Mouse (Mus musculus): ENCODE results near the gene Cnga2. TPM values are rescaled to one million over a fixed set of nuclear protein-coding genes. Genes with fewer than 3 reads are reported as not detected.
"Not testable (repeated sequence)": the region's sequence is repeated elsewhere in the genome, so short reads cannot be mapped to it uniquely, and the experiment has no call there.

The Cnga2 gene
- polyA plus RNA-seq, 1 experiment from 2014 or later, result not detected

DNA sequence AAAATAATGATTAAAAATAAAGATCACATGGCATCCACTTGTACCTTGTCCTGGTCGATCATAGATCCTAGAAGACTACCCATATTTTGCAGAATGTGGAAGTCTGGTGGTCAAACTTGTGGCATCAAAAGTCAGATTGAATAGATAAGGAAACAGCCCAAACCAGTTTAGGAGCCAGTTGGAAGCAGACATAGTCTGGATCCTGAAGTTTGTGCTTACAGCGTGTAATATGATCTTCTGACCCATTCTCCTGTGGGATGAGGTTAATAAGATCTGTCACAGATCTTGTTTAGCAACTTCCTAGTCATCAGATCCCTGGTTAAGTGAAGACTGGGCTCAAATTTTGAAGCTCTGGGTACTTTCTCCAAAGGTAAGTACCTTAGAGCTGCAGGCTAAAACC lies 19.0 kb upstream of the Cnga2 start, which contains the start of gene Fate1:
Gene Fate1 (plus strand): TSS at position 301 of the 400 bp plus-strand sequence.
- Histone ChIP-seq H3K4me2 (ENCODE audit: low read depth, low read length, severe bottlenecking) (no peak within 1 kb of the TSS), H3K36me3 (ENCODE audit: control insufficient read depth, insufficient read depth, low read length) (no peaks in the 10 kb centered on the region), H3K4me1 (replicated peaks; ENCODE audit: control insufficient read depth, insufficient read depth, low read length) (no peaks in the 10 kb centered on the region), H3K27me3 (ENCODE audit: control insufficient read depth, insufficient read depth, low read length) (no peaks in the 10 kb centered on the region), H3K9ac (ENCODE audit: low read length) (no peak within 1 kb of the TSS), H3K4me3 (ENCODE audit: low read depth, low read length) (no peak within 1 kb of the TSS), H3K27ac (ENCODE audit: low read depth, low read length) (no peak within 1 kb of the TSS), H3K9me3 (ENCODE audit: control insufficient read depth, low read length) (no peaks in the 10 kb centered on the region)
- DNase-seq (ENCODE audit: low spot score) (no peak), ATAC-seq (replicated peaks; ENCODE audit: low FRiP score) (no peak)
- 79% methylated on average over 2 of the region's 2 CpGs for WGBS

DNA sequence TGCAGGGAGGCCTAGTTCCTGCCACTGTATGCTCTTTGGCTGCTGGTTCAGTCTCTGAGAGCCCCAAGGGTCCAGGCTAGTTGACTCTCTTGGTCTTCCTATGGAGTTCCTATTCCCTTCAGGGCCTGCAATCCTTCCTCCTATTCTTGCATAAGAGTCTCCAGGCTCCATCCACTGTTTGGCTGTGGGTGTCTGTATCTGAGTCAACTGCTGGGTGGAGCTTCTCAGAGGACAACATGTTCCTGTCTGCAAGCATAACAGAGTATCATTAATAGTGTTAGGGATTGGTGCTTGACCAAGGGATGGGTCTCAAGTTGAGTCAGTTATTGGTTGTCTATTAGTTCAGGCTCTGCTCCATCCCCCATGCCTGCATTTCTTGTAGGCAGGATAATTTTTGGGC lies 14.0 kb upstream of the Cnga2 start:
- not testable (repeated sequence) for ATAC-seq (replicated peaks; ENCODE audit: low FRiP score); H3K27ac ChIP-seq (ENCODE audit: low read depth, low read length); DNase-seq (ENCODE audit: low spot score); H3K4me2 ChIP-seq (ENCODE audit: low read depth, low read length, severe bottlenecking); H3K36me3 ChIP-seq (ENCODE audit: control insufficient read depth, insufficient read depth, low read length); H3K4me3 ChIP-seq (ENCODE audit: low read depth, low read length); H3K9me3 ChIP-seq (ENCODE audit: control insufficient read depth, low read length); H3K4me1 ChIP-seq (replicated peaks; ENCODE audit: control insufficient read depth, insufficient read depth, low read length); H3K9ac ChIP-seq (ENCODE audit: low read length); H3K27me3 ChIP-seq (ENCODE audit: control insufficient read depth, insufficient read depth, low read length)

DNA sequence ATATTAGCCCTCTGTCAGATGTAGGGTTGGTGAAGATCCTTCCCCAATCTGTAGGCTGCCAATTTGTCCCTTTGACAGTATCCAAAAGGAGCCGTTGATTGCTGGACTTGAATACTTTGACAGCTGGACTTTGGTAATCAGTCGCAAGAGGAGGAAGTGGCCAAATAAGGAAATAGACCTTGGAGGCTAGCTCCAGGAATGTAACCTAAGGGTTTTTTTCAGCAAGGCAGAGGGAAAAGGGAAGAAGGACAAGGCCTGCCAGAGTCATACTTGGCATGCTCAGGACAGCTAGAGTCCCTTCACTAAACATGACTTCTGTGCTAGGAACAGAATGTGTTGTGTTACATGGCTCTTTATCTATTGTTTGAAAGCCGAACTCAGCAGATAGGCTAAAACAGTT lies 11.2 kb upstream of the Cnga2 start:
- no peak overlapping the region for H3K9ac ChIP-seq (ENCODE audit: low read length)
- H3K4me3 ChIP-seq (ENCODE audit: low read depth, low read length), result no peak overlapping the region
- no peaks in the 10 kb centered on the region for H3K27me3 ChIP-seq (ENCODE audit: control insufficient read depth, insufficient read depth, low read length)
- no peak overlapping the region for H3K4me2 ChIP-seq (ENCODE audit: low read depth, low read length, severe bottlenecking)
- WGBS, result 84% methylated on average over 3 of the region's 3 CpGs
- DNase-seq (ENCODE audit: low spot score) (no peak), ATAC-seq (replicated peaks; ENCODE audit: low FRiP score) (no peak)
- H3K4me1 ChIP-seq (replicated peaks; ENCODE audit: control insufficient read depth, insufficient read depth, low read length), result no peaks in the 10 kb centered on the region
- H3K27ac ChIP-seq (ENCODE audit: low read depth, low read length), result no peak overlapping the region
- no peaks in the 10 kb centered on the region for H3K9me3 ChIP-seq (ENCODE audit: control insufficient read depth, low read length)
- H3K36me3 ChIP-seq (ENCODE audit: control insufficient read depth, insufficient read depth, low read length), result no peaks in the 10 kb centered on the region

DNA sequence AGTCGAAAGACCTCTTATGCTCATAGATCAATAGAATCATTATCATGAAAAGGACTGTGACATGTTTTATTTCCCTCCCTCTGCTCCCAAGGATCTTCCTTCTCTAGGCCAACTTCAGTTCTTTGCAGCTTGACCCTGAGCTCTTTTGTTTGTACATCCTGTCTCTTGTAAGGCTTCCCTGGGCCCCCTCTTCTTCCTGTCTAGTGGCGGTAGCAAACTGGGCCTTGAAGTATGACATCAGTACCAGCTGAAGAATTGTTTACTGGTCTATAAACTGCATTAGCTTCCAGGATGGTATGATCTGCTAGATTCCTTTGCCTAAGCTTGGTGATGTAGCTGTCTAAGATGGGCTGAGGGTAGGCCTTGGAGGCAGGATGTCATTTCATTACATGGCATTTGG lies 10.3 kb upstream of the Cnga2 start:
- DNase-seq (ENCODE audit: low spot score) (no peak), ATAC-seq (replicated peaks; ENCODE audit: low FRiP score) (no peak)
- H3K27ac ChIP-seq (ENCODE audit: low read depth, low read length), result no peak overlapping the region
- H3K9me3 ChIP-seq (ENCODE audit: control insufficient read depth, low read length), result no peaks in the 10 kb centered on the region
- no peaks in the 10 kb centered on the region for H3K4me1 ChIP-seq (replicated peaks; ENCODE audit: control insufficient read depth, insufficient read depth, low read length)
- H3K36me3 ChIP-seq (ENCODE audit: control insufficient read depth, insufficient read depth, low read length), result no peaks in the 10 kb centered on the region
- 65% methylated on average over 2 of the region's 2 CpGs for WGBS
- H3K9ac ChIP-seq (ENCODE audit: low read length), result no peak overlapping the region
- H3K4me2 ChIP-seq (ENCODE audit: low read depth, low read length, severe bottlenecking), result no peak overlapping the region
- no peak overlapping the region for H3K4me3 ChIP-seq (ENCODE audit: low read depth, low read length)
- H3K27me3 ChIP-seq (ENCODE audit: control insufficient read depth, insufficient read depth, low read length), result no peaks in the 10 kb centered on the region

DNA sequence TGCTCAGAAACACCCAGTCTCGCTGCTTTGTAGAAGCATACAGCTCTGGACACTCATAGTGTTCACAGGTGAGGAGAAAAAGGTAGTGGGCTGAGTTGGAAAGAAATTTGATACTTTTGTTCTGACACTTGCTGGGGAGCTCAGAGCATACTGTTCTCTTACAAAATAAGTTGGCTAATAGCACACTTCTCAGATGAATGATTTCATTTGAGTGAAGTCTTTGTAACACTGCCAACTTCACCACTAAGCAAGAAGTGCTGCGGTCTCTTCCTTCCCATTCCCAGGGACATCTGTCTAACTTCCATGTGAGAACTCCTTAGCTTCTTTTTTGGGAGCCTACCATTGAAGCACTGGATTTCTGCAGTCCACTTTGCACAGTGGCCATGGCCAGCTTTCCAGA lies 8.4 kb upstream of the Cnga2 start:
- ATAC-seq (replicated peaks; ENCODE audit: low FRiP score) (no peak), DNase-seq (ENCODE audit: low spot score) (no peak)
- Histone ChIP-seq H3K27ac (ENCODE audit: low read depth, low read length) (no peak overlapping the region), H3K27me3 (ENCODE audit: control insufficient read depth, insufficient read depth, low read length) (no peaks in the 10 kb centered on the region), H3K4me2 (ENCODE audit: low read depth, low read length, severe bottlenecking) (no peak overlapping the region), H3K9ac (ENCODE audit: low read length) (no peak overlapping the region), H3K4me3 (ENCODE audit: low read depth, low read length) (no peak overlapping the region), H3K36me3 (ENCODE audit: control insufficient read depth, insufficient read depth, low read length) (no peaks in the 10 kb centered on the region), H3K9me3 (ENCODE audit: control insufficient read depth, low read length) (no peaks in the 10 kb centered on the region), H3K4me1 (replicated peaks; ENCODE audit: control insufficient read depth, insufficient read depth, low read length) (no peaks in the 10 kb centered on the region)
- WGBS, result 87% methylated on average over 2 of the region's 2 CpGs

DNA sequence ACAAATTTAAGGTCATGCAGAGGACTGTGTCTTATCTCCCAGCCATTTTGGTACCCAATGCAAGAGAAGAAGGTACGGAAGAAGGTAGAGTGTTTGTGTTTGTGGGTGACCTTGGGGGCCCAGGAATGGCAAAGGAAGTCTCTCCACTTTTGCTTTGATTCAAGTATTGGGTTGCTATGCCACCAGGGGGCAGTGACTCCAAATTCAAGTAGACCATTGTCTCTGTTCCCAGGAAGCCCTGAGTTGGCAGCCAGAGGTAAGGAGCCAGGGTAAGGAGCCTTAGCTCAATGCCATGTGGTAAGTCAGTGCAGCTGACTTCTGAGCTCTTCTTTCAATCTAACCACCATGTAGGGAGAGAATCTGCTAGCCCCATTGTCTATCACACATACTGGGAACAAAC lies 7.9 kb upstream of the Cnga2 start:
- ATAC-seq (replicated peaks; ENCODE audit: low FRiP score) (no peak), DNase-seq (ENCODE audit: low spot score) (no peak)
- H3K27ac ChIP-seq (ENCODE audit: low read depth, low read length), result no peak overlapping the region
- H3K9ac ChIP-seq (ENCODE audit: low read length), result no peak overlapping the region
- no peak overlapping the region for H3K4me2 ChIP-seq (ENCODE audit: low read depth, low read length, severe bottlenecking)
- 89% methylated on average over 1 of the region's 1 CpGs for WGBS
- H3K36me3 ChIP-seq (ENCODE audit: control insufficient read depth, insufficient read depth, low read length), result no peaks in the 10 kb centered on the region
- no peak overlapping the region for H3K4me3 ChIP-seq (ENCODE audit: low read depth, low read length)
- H3K4me1 ChIP-seq (replicated peaks; ENCODE audit: control insufficient read depth, insufficient read depth, low read length), result no peaks in the 10 kb centered on the region
- no peaks in the 10 kb centered on the region for H3K9me3 ChIP-seq (ENCODE audit: control insufficient read depth, low read length)
- no peaks in the 10 kb centered on the region for H3K27me3 ChIP-seq (ENCODE audit: control insufficient read depth, insufficient read depth, low read length)

DNA sequence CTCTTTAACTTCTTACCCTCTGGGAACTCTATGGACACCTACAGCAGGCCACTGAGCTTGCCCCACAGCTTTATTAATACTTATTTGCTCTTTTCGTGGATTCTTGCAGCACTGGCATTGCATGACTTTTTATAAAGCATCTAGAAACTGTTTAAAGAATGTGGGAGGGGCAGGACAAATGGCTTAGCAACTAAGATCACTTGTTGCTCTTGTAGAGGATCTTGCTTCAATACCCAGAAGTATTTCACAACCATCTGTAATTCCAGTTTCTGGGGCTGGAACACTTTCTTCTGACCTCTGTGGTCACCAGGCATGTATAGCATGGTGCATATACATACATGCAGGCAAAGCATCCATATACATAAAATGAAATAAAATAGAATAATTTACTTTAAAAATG lies 4.3 kb downstream of the Cnga2 start:
- Histone ChIP-seq H3K27ac (ENCODE audit: low read depth, low read length) (no peak overlapping the region), H3K9me3 (ENCODE audit: control insufficient read depth, low read length) (no peaks in the 10 kb centered on the region), H3K36me3 (ENCODE audit: control insufficient read depth, insufficient read depth, low read length) (no peaks in the 10 kb centered on the region), H3K27me3 (ENCODE audit: control insufficient read depth, insufficient read depth, low read length) (no peaks in the 10 kb centered on the region), H3K4me2 (ENCODE audit: low read depth, low read length, severe bottlenecking) (no peak overlapping the region), H3K4me3 (ENCODE audit: low read depth, low read length) (no peak overlapping the region), H3K9ac (ENCODE audit: low read length) (no peak overlapping the region), H3K4me1 (replicated peaks; ENCODE audit: control insufficient read depth, insufficient read depth, low read length) (no peaks in the 10 kb centered on the region)
- ATAC-seq (replicated peaks; ENCODE audit: low FRiP score) (no peak), DNase-seq (ENCODE audit: low spot score) (no peak)
- WGBS, result 66% methylated on average over 1 of the region's 1 CpGs

DNA sequence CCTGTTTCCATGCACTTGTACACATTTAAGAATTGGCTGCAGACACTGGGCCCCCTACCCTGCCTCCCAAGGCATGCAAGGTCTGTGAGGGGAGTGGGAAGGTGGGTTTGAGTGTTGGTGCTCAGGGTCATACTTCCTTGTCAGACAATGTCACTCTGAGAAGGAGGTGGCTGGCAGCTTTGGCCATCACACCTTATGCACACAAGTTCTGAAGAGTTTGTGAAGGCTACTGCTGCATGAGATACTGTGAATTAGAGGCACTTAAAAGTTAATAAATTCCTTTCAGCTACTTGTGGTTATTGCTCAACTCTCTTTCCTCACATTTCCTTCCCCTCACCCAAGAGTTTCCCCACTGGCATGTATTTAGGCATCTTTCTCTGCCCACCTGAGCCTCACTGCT lies 18.3 kb downstream of the Cnga2 start:
- H3K9ac ChIP-seq (ENCODE audit: low read length), result no peak overlapping the region

DNA sequence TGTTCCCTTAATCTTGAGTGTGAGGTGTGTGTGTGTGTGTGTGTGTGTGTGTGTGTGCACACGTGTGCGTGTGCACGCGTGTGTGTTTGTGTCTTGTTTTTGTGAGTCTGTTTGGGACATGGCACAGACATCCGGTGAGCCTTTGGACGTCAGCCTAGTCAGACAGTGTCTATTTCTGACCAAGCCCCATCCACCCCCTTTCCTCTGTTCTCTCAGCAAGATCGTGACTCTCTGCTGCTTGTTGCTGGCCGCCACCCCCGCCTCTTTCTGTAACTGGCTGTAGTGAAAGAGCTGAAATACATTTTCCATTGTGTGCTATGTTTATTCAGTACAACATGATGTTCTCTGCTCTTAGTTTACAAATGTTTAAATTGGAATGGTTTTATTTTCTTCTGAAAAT lies 20.6 kb downstream of the Cnga2 start:
- ATAC-seq (replicated peaks; ENCODE audit: low FRiP score) (no peak), DNase-seq (ENCODE audit: low spot score) (no peak)
- Histone ChIP-seq H3K4me2 (ENCODE audit: low read depth, low read length, severe bottlenecking) (no peak overlapping the region), H3K4me1 (replicated peaks; ENCODE audit: control insufficient read depth, insufficient read depth, low read length) (no peaks in the 10 kb centered on the region), H3K27ac (ENCODE audit: low read depth, low read length) (no peak overlapping the region), H3K27me3 (ENCODE audit: control insufficient read depth, insufficient read depth, low read length) (no peaks in the 10 kb centered on the region), H3K9ac (ENCODE audit: low read length) (no peak overlapping the region), H3K36me3 (ENCODE audit: control insufficient read depth, insufficient read depth, low read length) (no peaks in the 10 kb centered on the region), H3K9me3 (ENCODE audit: control insufficient read depth, low read length) (no peaks in the 10 kb centered on the region), H3K4me3 (ENCODE audit: low read depth, low read length) (no peak overlapping the region)
- 73% methylated on average over 9 of the region's 9 CpGs for WGBS

More for the DNA sequence above, 18.3 kb downstream of the Cnga2 start:
- ATAC-seq (replicated peaks; ENCODE audit: low FRiP score) (no peak), DNase-seq (ENCODE audit: low spot score) (no peak)
- no peaks in the 10 kb centered on the region for H3K9me3 ChIP-seq (ENCODE audit: control insufficient read depth, low read length)
- no peaks in the 10 kb centered on the region for H3K4me1 ChIP-seq (replicated peaks; ENCODE audit: control insufficient read depth, insufficient read depth, low read length)
- no peak overlapping the region for H3K4me2 ChIP-seq (ENCODE audit: low read depth, low read length, severe bottlenecking)
- H3K36me3 ChIP-seq (ENCODE audit: control insufficient read depth, insufficient read depth, low read length), result no peaks in the 10 kb centered on the region
- H3K4me3 ChIP-seq (ENCODE audit: low read depth, low read length), result no peak overlapping the region
- no peaks in the 10 kb centered on the region for H3K27me3 ChIP-seq (ENCODE audit: control insufficient read depth, insufficient read depth, low read length)
- no peak overlapping the region for H3K27ac ChIP-seq (ENCODE audit: low read depth, low read length)
